Mouse (Mus musculus) cerebellum, adult (tissue): ENCODE measurements around the gene Paqr4.

Experiments used
- ATAC-seq: cut with Nextera tagmentation; 2 replicates; pipeline ENCODE4 v1.9.2; 2017; ENCODE audit warnings: mild to moderate bottlenecking, moderate library complexity, mixed read lengths; ENCODE audit not compliant: insufficient number of reproducible peaks, low FRiP score, low TSS enrichment

Paqr4 gene

GRCm38 (mm10) chr17:23730441-23730840 is 10.2 kb downstream of the Paqr4 start:
- ATAC-seq, result no peak

DNA sequence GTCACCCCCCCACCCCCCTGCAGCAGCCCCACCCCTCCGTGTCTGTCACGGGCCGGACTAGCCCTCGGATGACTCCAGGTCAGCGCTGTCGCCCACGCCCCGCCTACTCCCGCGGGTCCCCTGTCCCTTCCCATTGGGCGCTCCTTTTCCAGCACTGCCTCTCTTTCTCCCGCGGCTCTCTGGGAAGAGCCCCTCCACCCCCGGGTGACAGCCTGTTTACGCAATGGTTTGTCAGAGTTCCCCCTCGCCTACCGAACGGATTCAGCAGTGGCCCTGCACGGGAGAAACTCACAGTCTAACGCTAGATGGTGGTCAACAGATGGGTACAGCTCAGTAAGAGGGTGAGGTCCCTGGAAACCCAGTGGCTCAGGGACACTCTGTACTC is 13.9 kb downstream of the Paqr4 start:
- peak; percentile 73 for ATAC-seq

- peak; percentile 74 for ATAC-seq
These were observed 14.5 kb downstream of the Paqr4 start, which contains the start of gene Pkmyt1 for GRCm38 (mm10) chr17:23725999-23726757. Gene Pkmyt1 (plus strand): TSS chr17:23726336.

DNA sequence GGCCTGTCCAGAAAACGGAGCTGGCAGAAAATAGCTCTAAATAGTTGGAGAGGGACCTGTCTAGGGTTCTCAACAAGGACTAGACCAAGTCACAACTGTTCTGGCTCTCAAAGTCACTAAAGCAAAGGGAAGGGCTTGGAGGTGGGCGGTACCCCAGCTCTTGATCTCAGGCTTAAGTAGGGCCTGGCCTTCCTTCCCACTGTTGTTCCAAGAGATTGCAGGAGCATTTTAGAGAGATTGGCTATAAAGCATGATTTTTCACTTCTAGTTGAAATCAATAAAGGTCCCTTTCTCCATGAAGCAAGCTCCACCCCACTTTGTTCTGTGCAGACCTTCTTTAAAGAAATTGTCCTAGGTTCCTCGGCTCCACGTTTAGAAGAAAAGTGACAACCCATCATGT is 15.2 kb downstream of the Paqr4 start:
- no peak for ATAC-seq

DNA sequence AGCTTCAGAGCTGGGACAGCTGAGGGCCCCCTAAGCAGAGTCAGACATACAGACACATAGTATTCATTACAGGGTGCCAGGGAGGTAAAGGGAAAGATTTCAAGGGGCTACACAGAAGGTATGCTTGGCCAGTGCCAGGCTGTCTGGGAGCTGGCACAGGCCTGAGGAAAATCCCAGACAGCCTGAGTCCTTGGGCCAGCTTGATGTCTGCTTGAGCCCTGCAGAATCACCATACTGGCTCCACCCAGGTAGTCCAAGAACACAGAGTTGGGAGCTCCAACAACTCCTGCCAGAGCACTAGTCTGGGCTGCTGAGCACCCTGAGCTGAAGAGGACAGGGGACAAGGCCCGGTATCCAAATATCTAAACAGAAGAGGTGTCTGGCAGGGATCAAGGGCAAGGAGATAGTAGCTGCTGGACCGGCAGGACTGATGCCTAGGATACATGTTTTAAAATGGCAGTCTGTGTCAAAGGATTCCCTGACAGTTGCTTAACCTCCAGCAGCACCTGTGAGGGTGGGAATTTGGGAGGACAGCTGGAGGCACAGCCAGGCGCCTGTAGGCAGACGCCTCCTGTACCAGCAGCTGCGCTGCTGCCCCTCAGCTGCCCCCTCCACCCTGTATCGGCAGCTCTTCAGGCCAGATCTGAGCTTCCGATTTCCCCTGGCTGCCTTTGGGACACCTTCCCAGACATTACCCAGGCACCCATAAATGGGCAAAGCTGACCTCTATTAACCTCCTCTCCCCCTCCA is 18.1 kb downstream of the Paqr4 start, which contains the start of gene 1520401A03Rik:
Gene 1520401A03Rik, minus strand, starts transcription at position 408 of the 750 bp plus-strand sequence.
- no peak for ATAC-seq

GRCm38 (mm10) chr17:23721886-23722285 is 18.8 kb downstream of the Paqr4 start:
- no peak for ATAC-seq

GRCm38 (mm10) chr17:23719455-23719854 is 21.2 kb downstream of the Paqr4 start:
- ATAC-seq, result no peak

- ATAC-seq, result no peak
These were observed 23.7 kb downstream of the Paqr4 start for GRCm38 (mm10) chr17:23717003-23717402.

DNA sequence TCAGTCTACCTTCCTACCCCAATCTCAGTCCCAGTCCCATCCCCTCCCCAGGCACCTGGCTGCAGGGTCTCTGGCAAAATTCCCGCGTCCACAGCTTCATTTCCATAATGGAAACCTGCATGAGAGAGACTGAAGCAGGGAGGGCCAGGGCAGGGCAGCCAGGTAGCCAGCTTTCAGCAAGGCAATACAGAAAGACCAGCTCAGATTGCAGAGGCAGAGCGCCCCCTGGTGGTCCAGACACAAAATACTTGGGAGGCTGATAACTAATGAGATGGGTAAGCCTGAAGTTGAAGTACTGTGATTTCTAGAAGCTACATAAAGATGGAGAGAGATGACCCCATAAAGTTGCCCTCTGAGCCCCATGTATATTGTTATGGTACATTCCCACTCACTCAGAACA is 34.5 kb downstream of the Paqr4 start:
- 0 out of 2 replicates have a peak, but pooled peaks have one; percentile 45 for ATAC-seq

DNA sequence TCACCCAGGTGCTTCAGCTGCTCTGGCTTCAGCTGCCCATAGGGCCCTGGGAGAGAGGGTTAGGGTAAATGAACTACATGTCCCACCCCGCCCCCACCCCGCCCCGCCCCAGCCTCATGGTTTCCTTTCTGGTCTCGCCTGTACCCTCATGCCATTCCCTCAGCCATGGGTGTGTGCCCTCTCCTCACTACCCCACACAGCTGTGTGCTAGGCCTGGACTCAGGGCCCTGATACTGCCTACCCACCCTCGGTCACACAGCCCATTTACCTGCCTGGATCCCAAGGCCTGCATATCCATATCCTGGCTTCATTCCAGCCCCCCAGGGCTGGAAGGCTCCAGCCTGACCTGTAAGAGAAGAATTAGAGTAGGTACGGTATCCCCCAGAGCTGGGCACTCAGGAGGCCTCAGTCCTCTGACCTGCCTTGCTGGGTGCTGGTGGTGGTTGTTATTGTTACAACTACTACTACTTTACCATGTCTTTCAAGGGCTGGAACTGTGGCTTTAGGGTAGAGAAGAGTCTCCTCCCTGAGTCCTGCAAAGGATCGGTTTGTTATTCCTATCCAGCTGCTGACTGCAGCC is 35.1 kb downstream of the Paqr4 start:
- ATAC-seq, result no peak

- no peak for ATAC-seq
These were observed 35.9 kb downstream of the Paqr4 start for GRCm38 (mm10) chr17:23704741-23705140.

- ATAC-seq, result no peak
These were observed 37.4 kb downstream of the Paqr4 start for GRCm38 (mm10) chr17:23703301-23703700.

GRCm38 (mm10) chr17:23700079-23700478 is 40.6 kb downstream of the Paqr4 start:
- ATAC-seq, result peak; percentile 100

DNA sequence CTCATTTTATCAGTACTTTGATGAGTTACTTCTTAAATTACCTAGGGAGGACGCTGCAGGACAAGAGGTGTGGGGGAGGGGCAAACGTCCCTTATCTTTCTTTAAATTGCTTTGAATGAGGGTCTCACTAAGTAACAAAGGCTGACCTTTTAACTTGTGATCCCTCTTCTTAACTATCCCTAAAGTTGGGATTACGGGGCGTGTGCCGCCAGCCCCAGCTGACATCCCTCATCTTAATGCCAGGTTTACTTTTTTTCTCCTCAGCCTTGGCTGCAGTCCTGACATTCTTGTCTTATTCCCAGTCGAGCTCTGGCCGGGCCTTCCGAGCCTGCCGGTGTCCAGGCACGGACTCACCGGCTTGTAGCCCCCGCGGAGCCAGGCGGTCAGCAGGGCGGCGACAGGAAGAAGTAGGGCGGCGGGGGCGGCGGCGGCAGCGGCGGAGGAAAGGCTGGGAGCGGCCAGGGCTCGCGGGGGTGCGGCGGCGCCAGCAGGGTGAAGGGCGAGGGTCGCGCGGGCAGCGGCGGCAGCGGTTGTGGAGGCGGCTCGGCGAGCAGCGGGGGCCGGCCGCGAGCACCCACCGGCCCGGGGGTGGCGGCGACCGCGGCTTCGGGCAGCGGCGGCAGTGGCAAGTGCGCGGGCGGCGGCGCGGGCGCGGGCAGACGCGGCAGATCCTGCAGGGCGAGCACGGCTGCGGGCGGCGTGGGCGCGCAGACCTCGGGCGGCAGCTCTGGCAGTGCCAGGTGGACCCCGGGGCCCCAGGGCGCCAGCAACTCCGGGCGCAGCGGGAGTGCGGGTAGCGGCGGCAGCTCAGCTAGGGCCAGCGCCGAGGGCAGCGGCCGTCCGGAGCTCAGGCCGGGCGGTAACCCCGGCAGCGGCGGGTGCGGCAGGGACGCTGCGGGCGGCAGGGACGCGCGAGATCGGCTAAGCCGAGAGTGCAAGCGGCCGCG is 41.3 kb downstream of the Paqr4 start:
- peak; percentile 40; the same call in 1 of the 2 replicates for ATAC-seq

DNA sequence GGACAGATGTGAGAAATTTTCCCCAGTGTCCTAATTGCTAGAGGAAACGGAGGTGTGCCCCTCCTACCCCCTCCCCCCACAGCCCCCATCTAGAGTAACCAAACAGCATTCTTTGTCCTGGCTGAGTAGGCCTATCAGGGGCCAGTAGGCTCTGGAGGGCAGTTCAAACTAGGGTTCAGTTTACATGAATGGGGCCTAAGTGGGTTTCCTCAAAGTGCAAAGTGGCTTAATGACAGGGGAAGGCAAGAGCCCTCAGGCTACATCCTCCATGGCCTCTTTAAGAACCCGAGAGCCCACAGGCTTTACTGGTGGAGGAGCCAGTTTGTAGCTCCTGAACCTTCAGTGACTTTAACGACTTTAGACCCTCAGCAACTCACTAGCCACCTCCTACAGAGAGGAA is 44.9 kb downstream of the Paqr4 start:
- ATAC-seq, result no peak

DNA sequence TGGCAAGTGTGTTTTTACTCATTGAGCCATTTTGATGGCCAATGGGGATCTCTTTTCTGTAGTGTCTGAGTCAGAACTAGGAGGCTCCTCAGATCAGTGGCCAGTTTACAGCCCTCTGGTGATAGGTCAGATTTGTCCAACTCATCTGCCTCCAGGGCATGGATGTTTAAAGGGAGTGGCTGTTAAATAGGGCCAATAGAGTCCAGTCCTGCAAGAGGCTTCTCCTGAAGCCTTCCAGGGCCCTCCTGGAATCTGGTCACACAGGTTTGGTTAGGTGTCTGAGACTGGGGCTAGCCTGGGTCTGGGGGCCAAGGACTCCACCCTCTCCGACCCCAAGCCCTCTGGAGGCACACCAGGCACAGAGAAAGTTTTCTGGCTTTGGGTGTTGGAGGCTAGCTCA is 46.2 kb downstream of the Paqr4 start:
- no peak for ATAC-seq
